Mouse (Mus musculus): ENCODE measurements around the gene Rhod. TPM values are rescaled to one million over a fixed set of nuclear protein-coding genes. Genes with fewer than 3 reads are reported as not detected.

Gene Rhod
- polyA plus RNA-seq, 1 experiment, result 168 TPM

DNA sequence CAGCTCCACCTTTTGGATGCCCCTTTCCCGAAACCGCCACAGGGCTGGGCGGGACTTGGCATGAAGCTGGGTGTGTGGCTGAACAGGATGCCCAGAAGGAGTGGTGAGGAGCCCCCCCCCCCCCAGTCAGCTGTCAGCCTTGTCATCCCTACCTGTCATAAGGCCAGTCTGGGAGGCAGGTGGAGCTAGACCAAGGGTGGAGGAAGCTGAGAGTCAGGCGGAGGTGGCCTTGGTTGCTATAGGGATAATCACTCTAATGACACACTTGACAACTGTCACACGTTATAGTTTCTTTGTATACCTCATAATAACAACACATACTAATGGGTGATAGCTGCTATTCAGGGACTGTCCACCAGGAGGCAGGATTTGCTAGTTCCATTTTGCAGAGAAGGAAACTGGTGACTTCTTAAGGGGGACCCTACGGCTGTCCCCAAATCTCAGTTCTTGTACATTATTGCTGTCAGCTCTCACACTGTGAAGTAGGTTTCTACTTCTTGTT is 1.9 kb upstream of the Rhod start:
- peak overlapping the region; percentile 98 for H3K27ac ChIP-seq (ENCODE audit: insufficient read depth, low read depth, low read length)
- H3K27me3 ChIP-seq (ENCODE audit: control insufficient read depth, insufficient read depth, low read length), result no peaks in the 10 kb centered on the region
- 0 out of 2 replicates have a peak overlapping the region, but pooled peaks have one; percentile 13 for H3K4me3 ChIP-seq (ENCODE audit: low read depth, low read length)
- WGBS, result 10% methylated on average over 6 of the region's 6 CpGs
- TF ChIP-seq CTCF (IDR thresholded peaks at IDR 0.05; ENCODE audit: extremely low read depth, insufficient read length, insufficient replicate concordance, low read depth, low read length), result no peak
- H3K4me1 ChIP-seq (ENCODE audit: control insufficient read depth, insufficient read depth, insufficient read length, low read length), result peaks cover 20% of the 10 kb centered on the region
- H3K36me3 ChIP-seq (ENCODE audit: control insufficient read depth, insufficient read depth, low read length), result no peaks in the 10 kb centered on the region

DNA sequence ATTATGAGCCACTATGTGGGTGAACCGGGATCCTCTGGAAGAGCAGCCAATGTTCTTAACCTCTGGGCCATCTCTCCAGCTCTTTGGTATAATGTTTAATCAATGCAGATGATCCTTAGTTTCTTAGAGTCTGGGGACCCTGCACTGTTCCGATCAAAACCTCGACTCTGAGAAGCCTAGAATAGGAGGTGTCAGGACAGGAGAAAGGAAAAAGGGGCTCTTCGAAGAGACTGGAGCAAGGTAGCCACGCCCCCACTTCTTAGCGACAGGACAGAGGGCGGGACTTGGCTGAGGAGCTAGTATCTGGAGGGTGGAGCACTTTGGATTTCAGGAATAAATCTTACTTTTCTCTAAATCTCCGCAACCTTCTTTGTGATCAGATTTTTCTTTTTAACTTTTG is 990 bp upstream of the Rhod start:
- peak overlapping the region; percentile 98 for H3K27ac ChIP-seq (ENCODE audit: insufficient read depth, low read depth, low read length)
- H3K36me3 ChIP-seq (ENCODE audit: control insufficient read depth, insufficient read depth, low read length), result no peaks in the 10 kb centered on the region
- peaks cover 28% of the 10 kb centered on the region for H3K4me1 ChIP-seq (ENCODE audit: control insufficient read depth, insufficient read depth, insufficient read length, low read length)
- no peaks in the 10 kb centered on the region for H3K27me3 ChIP-seq (ENCODE audit: control insufficient read depth, insufficient read depth, low read length)
- TF ChIP-seq POLR2A (IDR thresholded peaks at IDR 0.05; ENCODE audit: low read depth, low read length), result no peak
- no peak for TF ChIP-seq CTCF (IDR thresholded peaks at IDR 0.05; ENCODE audit: extremely low read depth, insufficient read length, insufficient replicate concordance, low read depth, low read length)
- peak overlapping the region; percentile 42; the same call in 1 of the 2 replicates for H3K4me3 ChIP-seq (ENCODE audit: low read depth, low read length)
- 5% methylated on average over 8 of the region's 8 CpGs for WGBS

DNA sequence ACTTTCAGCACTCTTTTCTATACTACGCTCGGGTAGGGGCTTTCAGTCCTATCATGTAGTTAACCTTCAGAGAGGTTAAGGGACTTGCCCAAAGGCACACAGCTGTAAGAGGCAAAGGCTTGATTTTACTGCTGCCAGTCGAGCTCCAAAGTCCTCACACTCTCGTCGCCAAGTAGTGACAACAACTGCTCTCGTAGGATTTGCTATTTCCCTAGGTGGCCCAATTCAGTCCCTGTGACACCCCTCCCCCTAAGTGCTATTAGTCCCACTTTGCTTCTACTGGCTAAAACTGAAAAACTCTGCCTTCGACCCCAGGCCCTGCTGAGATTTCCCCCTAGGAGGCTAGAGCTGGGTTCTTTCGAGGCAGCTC is 456 bp downstream of the Rhod start:
- 10% methylated on average over 8 of the region's 8 CpGs for WGBS
- Histone ChIP-seq H3K27ac (ENCODE audit: insufficient read depth, low read depth, low read length) (peak overlapping the region; percentile 88), H3K4me3 (ENCODE audit: low read depth, low read length) (peak overlapping the region; percentile 96), H3K4me1 (ENCODE audit: control insufficient read depth, insufficient read depth, insufficient read length, low read length) (peaks cover 29% of the 10 kb centered on the region), H3K27me3 (ENCODE audit: control insufficient read depth, insufficient read depth, low read length) (no peaks in the 10 kb centered on the region), H3K36me3 (ENCODE audit: control insufficient read depth, insufficient read depth, low read length) (no peaks in the 10 kb centered on the region)
- no peak for TF ChIP-seq POLR2A (IDR thresholded peaks at IDR 0.05; ENCODE audit: low read depth, low read length)
- TF ChIP-seq CTCF (IDR thresholded peaks at IDR 0.05; ENCODE audit: extremely low read depth, insufficient read length, insufficient replicate concordance, low read depth, low read length), result no peak

DNA sequence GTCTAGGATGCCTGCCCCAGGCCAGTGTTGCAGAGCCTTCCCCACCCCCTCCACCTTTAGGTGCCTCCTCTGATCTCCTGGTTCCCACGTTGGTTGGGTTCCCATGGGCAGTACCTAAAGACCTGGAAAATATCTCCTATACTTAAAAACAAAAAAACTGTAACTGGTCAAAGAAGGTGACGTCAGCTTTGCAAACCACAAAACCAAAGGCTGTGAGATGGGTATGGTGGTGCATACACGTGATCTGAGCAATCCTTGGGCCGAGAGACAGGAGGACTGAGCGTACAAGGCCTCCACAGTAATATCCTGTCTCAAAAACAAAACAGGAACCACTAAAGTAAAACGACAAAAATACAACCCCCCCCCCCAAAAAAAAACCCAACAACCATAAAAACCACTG is 1.3 kb downstream of the Rhod start:
- Histone ChIP-seq H3K4me1 (ENCODE audit: control insufficient read depth, insufficient read depth, insufficient read length, low read length) (peaks cover 29% of the 10 kb centered on the region), H3K27ac (ENCODE audit: insufficient read depth, low read depth, low read length) (no peak overlapping the region), H3K27me3 (ENCODE audit: control insufficient read depth, insufficient read depth, low read length) (no peaks in the 10 kb centered on the region), H3K36me3 (ENCODE audit: control insufficient read depth, insufficient read depth, low read length) (no peaks in the 10 kb centered on the region), H3K4me3 (ENCODE audit: low read depth, low read length) (peak overlapping the region; percentile 96)
- TF ChIP-seq POLR2A (IDR thresholded peaks at IDR 0.05; ENCODE audit: low read depth, low read length) (no peak), CTCF (IDR thresholded peaks at IDR 0.05; ENCODE audit: extremely low read depth, insufficient read length, insufficient replicate concordance, low read depth, low read length) (no peak)
- WGBS, result 70% methylated on average over 6 of the region's 6 CpGs

DNA sequence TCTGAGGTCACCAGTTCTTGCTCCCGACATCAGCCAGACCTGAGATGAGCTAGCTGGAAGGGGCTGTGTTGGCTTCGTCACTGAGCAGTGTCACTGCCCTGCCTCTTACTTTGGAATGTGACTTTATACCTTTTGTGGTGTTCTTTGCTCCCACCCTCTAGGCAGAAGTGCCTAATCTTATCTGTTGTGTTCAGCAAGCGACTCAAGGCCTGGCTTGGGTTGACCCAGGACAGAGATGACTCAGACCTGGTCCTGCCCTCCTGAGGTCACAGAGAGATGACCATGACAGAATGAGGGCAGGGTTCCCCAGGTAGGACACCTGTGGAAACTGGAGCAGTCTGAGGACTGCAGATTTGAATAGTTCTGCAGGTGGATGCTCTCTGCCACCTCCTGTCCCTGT is 3.0 kb downstream of the Rhod start:
- Histone ChIP-seq H3K36me3 (ENCODE audit: control insufficient read depth, insufficient read depth, low read length) (peaks cover 9% of the 10 kb centered on the region), H3K4me3 (ENCODE audit: low read depth, low read length) (peak overlapping the region; percentile 13; the same call in 1 of the 2 replicates), H3K4me1 (ENCODE audit: control insufficient read depth, insufficient read depth, insufficient read length, low read length) (peaks cover 23% of the 10 kb centered on the region), H3K27ac (ENCODE audit: insufficient read depth, low read depth, low read length) (peak overlapping the region; percentile 77), H3K27me3 (ENCODE audit: control insufficient read depth, insufficient read depth, low read length) (no peaks in the 10 kb centered on the region)
- 48% methylated on average over 3 of the region's 3 CpGs for WGBS
- TF ChIP-seq CTCF (IDR thresholded peaks at IDR 0.05; ENCODE audit: extremely low read depth, insufficient read length, insufficient replicate concordance, low read depth, low read length), result no peak
- TF ChIP-seq POLR2A (IDR thresholded peaks at IDR 0.05; ENCODE audit: low read depth, low read length), result no peak

DNA sequence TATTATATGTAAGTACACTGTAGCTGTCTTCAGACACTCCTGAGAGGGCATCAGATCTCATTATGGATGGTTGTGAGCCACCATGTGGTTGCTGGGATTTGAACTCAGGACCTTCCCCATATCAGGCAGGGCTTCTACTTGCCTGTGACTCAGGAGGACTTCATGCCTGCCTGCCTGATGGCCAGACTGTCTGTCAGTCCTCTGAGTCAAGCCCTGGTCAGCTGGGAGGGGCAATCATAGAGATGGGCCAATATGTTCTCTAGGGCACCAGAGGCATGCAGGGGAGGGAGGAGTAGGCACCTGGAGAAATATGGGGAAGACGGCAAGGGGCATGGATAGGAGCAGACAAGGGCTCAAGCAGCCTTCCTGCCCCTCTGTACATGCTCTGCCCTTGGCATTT is 4.2 kb downstream of the Rhod start:
- WGBS, result 90% methylated on average over 1 of the region's 1 CpGs
- Histone ChIP-seq H3K4me3 (ENCODE audit: low read depth, low read length) (no peak overlapping the region), H3K27ac (ENCODE audit: insufficient read depth, low read depth, low read length) (peak overlapping the region; percentile 77), H3K27me3 (ENCODE audit: control insufficient read depth, insufficient read depth, low read length) (no peaks in the 10 kb centered on the region), H3K36me3 (ENCODE audit: control insufficient read depth, insufficient read depth, low read length) (peaks cover 12% of the 10 kb centered on the region), H3K4me1 (ENCODE audit: control insufficient read depth, insufficient read depth, insufficient read length, low read length) (peaks cover 17% of the 10 kb centered on the region)
- TF ChIP-seq CTCF (IDR thresholded peaks at IDR 0.05; ENCODE audit: extremely low read depth, insufficient read length, insufficient replicate concordance, low read depth, low read length) (no peak), POLR2A (IDR thresholded peaks at IDR 0.05; ENCODE audit: low read depth, low read length) (no peak)

DNA sequence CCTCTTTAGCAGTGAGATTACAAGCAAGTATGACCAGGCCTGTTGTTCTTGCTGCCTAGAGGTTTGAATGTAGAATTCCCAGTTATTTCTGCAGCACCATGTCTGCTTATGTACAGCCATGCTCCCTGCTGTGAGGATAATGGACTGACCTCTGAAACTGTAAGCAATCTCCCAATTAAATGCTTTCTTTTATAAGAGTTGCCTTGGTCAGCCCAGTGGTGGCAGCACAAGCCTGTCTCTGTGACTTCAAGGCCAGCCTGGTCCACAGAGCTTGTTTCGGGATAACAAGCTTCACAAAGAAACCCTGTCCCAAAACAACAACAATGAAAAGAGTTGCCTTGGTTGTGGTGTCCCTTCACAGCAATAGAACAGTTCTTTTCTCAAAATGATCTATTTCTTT is 5.5 kb downstream of the Rhod start:
- 90% methylated on average over 1 of the region's 1 CpGs for WGBS
- Histone ChIP-seq H3K27me3 (ENCODE audit: control insufficient read depth, insufficient read depth, low read length) (no peaks in the 10 kb centered on the region), H3K4me1 (ENCODE audit: control insufficient read depth, insufficient read depth, insufficient read length, low read length) (peaks cover 13% of the 10 kb centered on the region), H3K36me3 (ENCODE audit: control insufficient read depth, insufficient read depth, low read length) (peaks cover 12% of the 10 kb centered on the region), H3K27ac (ENCODE audit: insufficient read depth, low read depth, low read length) (no peak overlapping the region), H3K4me3 (ENCODE audit: low read depth, low read length) (no peak overlapping the region)
- TF ChIP-seq CTCF (IDR thresholded peaks at IDR 0.05; ENCODE audit: extremely low read depth, insufficient read length, insufficient replicate concordance, low read depth, low read length), result no peak
- no peak for TF ChIP-seq POLR2A (IDR thresholded peaks at IDR 0.05; ENCODE audit: low read depth, low read length)
